Mouse (Mus musculus): ENCODE results near the gene Sema7a. TPM values are rescaled to one million over a fixed set of nuclear protein-coding genes. Genes with fewer than 3 reads are reported as not detected.
A peak's percentile ranks its signal among the peaks of the same experiment; 100 is the strongest.

Gene Sema7a
- polyA plus RNA-seq, 1 experiment from 2014 or later, result 6.9 TPM

- Histone ChIP-seq H3K4me1 (replicated peaks; ENCODE audit: control insufficient read depth, insufficient read depth, low read length) (no peaks in the 10 kb centered on the region), H3K27ac (ENCODE audit: low read depth, low read length) (no peak overlapping the region), H3K4me3 (ENCODE audit: low read depth, low read length) (no peak overlapping the region), H3K36me3 (ENCODE audit: control insufficient read depth, insufficient read depth) (peaks cover 64% of the 10 kb centered on the region), H3K4me2 (replicated peaks; ENCODE audit: low read depth) (no peak overlapping the region), H3K9ac (ENCODE audit: low read depth, low read length) (no peak overlapping the region), H3K27me3 (replicated peaks; ENCODE audit: control insufficient read depth, insufficient read depth, low read length) (no peaks in the 10 kb centered on the region), H3K9me3 (ENCODE audit: control insufficient read depth) (no peaks in the 10 kb centered on the region)
- no peak for TF ChIP-seq CTCF (IDR thresholded peaks at IDR 0.05; ENCODE audit: low read depth)
- ATAC-seq, result no peak
- 94% methylated on average over 3 of the region's 3 CpGs for WGBS
Observed at GRCm38 (mm10) chr9:57923046-57923445, 16.9 kb upstream of the Sema7a start.

DNA sequence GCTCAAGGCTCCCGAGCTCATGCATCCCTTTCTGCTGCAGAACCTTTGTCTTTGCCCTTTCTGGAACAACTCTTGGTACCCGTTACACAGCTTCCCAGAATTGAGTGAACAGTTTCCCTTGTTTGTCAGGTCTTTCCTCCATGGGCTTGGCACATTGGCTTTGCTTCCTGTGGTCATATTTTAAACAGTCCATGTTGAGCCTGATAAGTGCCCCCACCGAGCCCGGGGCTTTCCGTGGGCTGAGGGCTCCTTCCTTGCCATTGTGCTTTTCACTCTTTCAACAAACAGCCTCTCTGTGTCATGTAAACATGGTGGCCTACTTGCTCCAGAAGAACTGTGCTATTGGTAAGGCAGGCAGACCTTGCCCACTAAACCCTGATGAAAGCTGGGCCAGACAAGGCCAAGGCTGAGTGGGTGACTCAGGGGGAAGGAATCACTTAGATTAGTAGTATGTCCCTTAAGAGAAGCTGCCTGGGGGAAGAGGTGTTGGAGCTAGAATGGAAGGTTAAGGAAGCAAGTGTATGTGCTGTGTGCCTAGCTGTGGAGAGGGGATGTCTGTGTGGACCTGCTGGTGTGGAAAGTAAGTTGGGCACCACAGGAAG, 8.6 kb upstream of the Sema7a start:
- Histone ChIP-seq H3K4me2 (replicated peaks; ENCODE audit: low read depth) (no peak overlapping the region), H3K9me3 (ENCODE audit: control insufficient read depth) (no peaks in the 10 kb centered on the region), H3K36me3 (ENCODE audit: control insufficient read depth, insufficient read depth) (peaks cover 29% of the 10 kb centered on the region), H3K9ac (ENCODE audit: low read depth, low read length) (no peak overlapping the region), H3K27ac (ENCODE audit: low read depth, low read length) (no peak overlapping the region), H3K4me3 (ENCODE audit: low read depth, low read length) (no peak overlapping the region), H3K27me3 (replicated peaks; ENCODE audit: control insufficient read depth, insufficient read depth, low read length) (no peaks in the 10 kb centered on the region), H3K4me1 (replicated peaks; ENCODE audit: control insufficient read depth, insufficient read depth, low read length) (no peaks in the 10 kb centered on the region)
- WGBS, result 67% methylated on average over 5 of the region's 5 CpGs
- TF ChIP-seq CTCF (IDR thresholded peaks at IDR 0.05; ENCODE audit: low read depth), result no peak
- ATAC-seq, result no peak

DNA sequence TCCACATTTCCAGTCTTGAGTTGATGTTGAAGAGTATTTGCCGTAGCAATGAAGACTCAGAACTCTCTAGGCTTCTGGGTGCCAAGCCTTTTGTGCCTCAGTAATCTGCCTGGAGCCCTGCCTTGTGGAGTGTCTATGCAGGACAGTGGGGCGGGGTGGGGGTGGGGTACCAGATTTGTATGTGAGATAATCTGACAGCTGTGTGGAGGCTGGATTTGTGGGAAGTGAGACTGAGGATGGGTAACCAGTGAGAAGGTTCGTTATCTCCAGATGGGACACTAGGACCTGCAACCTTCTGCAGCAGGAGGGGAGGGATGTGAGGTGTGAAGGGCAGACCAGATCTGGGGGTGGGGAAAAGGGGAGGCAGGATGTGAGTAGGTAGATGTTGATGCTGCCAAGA, 7.7 kb upstream of the Sema7a start:
- no peak for TF ChIP-seq CTCF (IDR thresholded peaks at IDR 0.05; ENCODE audit: low read depth)
- no peak overlapping the region for H3K27ac ChIP-seq (ENCODE audit: low read depth, low read length)
- H3K4me1 ChIP-seq (replicated peaks; ENCODE audit: control insufficient read depth, insufficient read depth, low read length), result no peaks in the 10 kb centered on the region
- no peak for ATAC-seq
- WGBS, result 77% methylated on average over 3 of the region's 3 CpGs
- H3K9me3 ChIP-seq (ENCODE audit: control insufficient read depth), result no peaks in the 10 kb centered on the region
- no peaks in the 10 kb centered on the region for H3K27me3 ChIP-seq (replicated peaks; ENCODE audit: control insufficient read depth, insufficient read depth, low read length)
- peaks cover 22% of the 10 kb centered on the region for H3K36me3 ChIP-seq (ENCODE audit: control insufficient read depth, insufficient read depth)
- no peak overlapping the region for H3K9ac ChIP-seq (ENCODE audit: low read depth, low read length)
- H3K4me3 ChIP-seq (ENCODE audit: low read depth, low read length), result no peak overlapping the region
- H3K4me2 ChIP-seq (replicated peaks; ENCODE audit: low read depth), result no peak overlapping the region

DNA sequence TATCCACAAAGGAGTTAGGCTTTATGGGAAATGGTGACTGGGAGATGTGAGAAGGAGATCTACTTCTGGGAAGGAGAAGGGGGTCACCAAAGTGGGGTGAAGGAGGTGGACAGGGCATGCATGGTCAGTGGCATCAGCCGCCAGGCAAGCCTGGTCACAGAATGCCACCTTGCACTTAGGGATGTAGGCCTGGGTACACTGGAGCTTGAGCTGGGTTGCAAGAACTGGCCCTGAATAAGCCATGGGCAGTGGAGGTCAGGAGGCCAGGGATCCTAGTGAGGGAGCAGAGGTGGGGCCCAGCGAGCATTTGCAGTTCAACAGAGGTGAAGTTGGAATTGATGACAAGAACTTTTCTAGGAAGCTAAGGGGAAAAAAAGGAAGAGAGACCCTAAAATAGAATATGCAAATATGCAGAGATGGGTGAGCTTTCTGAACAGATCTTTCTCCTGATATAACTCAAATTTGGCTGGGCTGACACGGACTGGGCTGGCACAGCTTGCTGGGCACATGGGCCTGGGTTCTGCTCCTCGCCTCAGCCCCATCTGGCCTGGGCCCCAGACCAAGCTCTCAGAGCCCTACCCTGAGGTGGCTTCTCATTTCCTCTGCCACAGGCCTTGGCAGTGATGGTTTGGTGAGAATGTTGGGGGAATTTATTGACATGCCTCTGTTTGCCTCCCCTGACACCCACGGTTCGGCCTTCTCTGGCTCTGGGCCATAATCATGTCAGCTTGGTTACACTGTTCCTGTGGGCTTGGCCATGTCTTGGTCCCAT, 6.9 kb upstream of the Sema7a start:
- Histone ChIP-seq H3K9ac (ENCODE audit: low read depth, low read length) (no peak overlapping the region), H3K27ac (ENCODE audit: low read depth, low read length) (no peak overlapping the region), H3K4me2 (replicated peaks; ENCODE audit: low read depth) (no peak overlapping the region), H3K27me3 (replicated peaks; ENCODE audit: control insufficient read depth, insufficient read depth, low read length) (no peaks in the 10 kb centered on the region), H3K4me1 (replicated peaks; ENCODE audit: control insufficient read depth, insufficient read depth, low read length) (no peaks in the 10 kb centered on the region), H3K9me3 (ENCODE audit: control insufficient read depth) (no peaks in the 10 kb centered on the region), H3K36me3 (ENCODE audit: control insufficient read depth, insufficient read depth) (peaks cover 15% of the 10 kb centered on the region), H3K4me3 (ENCODE audit: low read depth, low read length) (no peak overlapping the region)
- no peak for ATAC-seq
- 77% methylated on average over 6 of the region's 6 CpGs for WGBS
- no peak for TF ChIP-seq CTCF (IDR thresholded peaks at IDR 0.05; ENCODE audit: low read depth)

- Histone ChIP-seq H3K27ac (ENCODE audit: low read depth, low read length) (no peak overlapping the region), H3K4me1 (replicated peaks; ENCODE audit: control insufficient read depth, insufficient read depth, low read length) (no peaks in the 10 kb centered on the region), H3K36me3 (ENCODE audit: control insufficient read depth, insufficient read depth) (no peaks in the 10 kb centered on the region), H3K4me2 (replicated peaks; ENCODE audit: low read depth) (no peak overlapping the region), H3K4me3 (ENCODE audit: low read depth, low read length) (no peak overlapping the region), H3K9ac (ENCODE audit: low read depth, low read length) (no peak overlapping the region), H3K9me3 (ENCODE audit: control insufficient read depth) (no peaks in the 10 kb centered on the region), H3K27me3 (replicated peaks; ENCODE audit: control insufficient read depth, insufficient read depth, low read length) (no peaks in the 10 kb centered on the region)
- peak; percentile 96 for TF ChIP-seq CTCF (IDR thresholded peaks at IDR 0.05; ENCODE audit: low read depth)
- 33% methylated on average over 6 of the region's 6 CpGs for WGBS
- ATAC-seq, result no peak
Observed at GRCm38 (mm10) chr9:57935683-57936437, 4.1 kb upstream of the Sema7a start.

- H3K4me2 ChIP-seq (replicated peaks; ENCODE audit: low read depth), result no peak overlapping the region
- no peaks in the 10 kb centered on the region for H3K9me3 ChIP-seq (ENCODE audit: control insufficient read depth)
- H3K9ac ChIP-seq (ENCODE audit: low read depth, low read length), result no peak overlapping the region
- H3K27me3 ChIP-seq (replicated peaks; ENCODE audit: control insufficient read depth, insufficient read depth, low read length), result no peaks in the 10 kb centered on the region; the same call in 1 of the 2 replicates
- no peak overlapping the region for H3K27ac ChIP-seq (ENCODE audit: low read depth, low read length)
- H3K4me3 ChIP-seq (ENCODE audit: low read depth, low read length), result no peak overlapping the region
- no peaks in the 10 kb centered on the region; the same call in 1 of the 2 replicates for H3K4me1 ChIP-seq (replicated peaks; ENCODE audit: control insufficient read depth, insufficient read depth, low read length)
- TF ChIP-seq CTCF (IDR thresholded peaks at IDR 0.05; ENCODE audit: low read depth), result no peak
- H3K36me3 ChIP-seq (ENCODE audit: control insufficient read depth, insufficient read depth), result no peaks in the 10 kb centered on the region
- ATAC-seq, result no peak
- WGBS, result 90% methylated on average over 4 of the region's 4 CpGs
Observed at GRCm38 (mm10) chr9:57937171-57937570, 2.7 kb upstream of the Sema7a start.

Data from intestine, postnatal 0 days (tissue).